Mouse (Mus musculus) MEL (cell line): Measurements from ENCODE around the gene Eml1. TPM values are rescaled to one million over a fixed set of nuclear protein-coding genes. Genes with fewer than 3 reads are reported as not detected.

Source experiments
- DNase-seq: peaks from one replicate; pipeline ENCODE4 v3.0.0; 2011; ENCODE audit warnings: low read depth, low spot score
- H3K27ac ChIP-seq: 2 replicates; pipeline ENCODE4 v1.5.1; 2012; ENCODE audit warnings: low read depth, mild to moderate bottlenecking, control low read depth, low read length, moderate library complexity; ENCODE audit not compliant: control insufficient read depth
- H3K27me3 ChIP-seq, 2 experiments: fragments of 150-350 bp in 1 of 2; sonication (generic) in 1 of 2; 2 replicates each; pipeline ENCODE4 v1.6.1; 2012; ENCODE audit warnings: low read length in 2 of 2, mild to moderate bottlenecking in 2 of 2, improper control_type of control experiment in 1 of 2, moderate library complexity in 1 of 2; ENCODE audit not compliant: insufficient read depth in 2 of 2, control insufficient read depth in 1 of 2
- H3K36me3 ChIP-seq, 2 experiments: 2 replicates each; pipeline ENCODE4 v1.6.1; 2012 to 2014; ENCODE audit warnings: low read length in 2 of 2, improper control_type of control experiment in 1 of 2, inconsistent platforms in 1 of 2, mild to moderate bottlenecking in 1 of 2; ENCODE audit not compliant: insufficient read depth in 2 of 2, control insufficient read depth in 1 of 2
- H3K4me1 ChIP-seq, 2 experiments: fragments of 150-350 bp in 1 of 2; sonication (generic) in 1 of 2; 2 replicates each; pipeline ENCODE4 v1.6.1; 2012; ENCODE audit warnings: low read length in 2 of 2, improper control_type of control experiment in 1 of 2, mild to moderate bottlenecking in 1 of 2; ENCODE audit not compliant: insufficient read depth in 2 of 2, control insufficient read depth in 1 of 2
- H3K4me3 ChIP-seq, 2 experiments: fragments of 150-350 bp in 1 of 2; sonication (generic) in 1 of 2; 2 replicates each; pipeline ENCODE4 v1.5.1; 2012; ENCODE audit warnings: low read depth in 2 of 2, low read length in 2 of 2, mild to moderate bottlenecking in 2 of 2, moderate library complexity in 2 of 2, control low read depth in 1 of 2, improper control_type of control experiment in 1 of 2; ENCODE audit not compliant: control insufficient read depth in 1 of 2, insufficient read depth in 1 of 2
- H3K79me2 ChIP-seq: 2 replicates; pipeline ENCODE4 v1.6.1; 2012; ENCODE audit warnings: mild to moderate bottlenecking, low read length, moderate library complexity; ENCODE audit not compliant: control insufficient read depth, poor library complexity, insufficient read depth
- H3K9ac ChIP-seq: 2 replicates; pipeline ENCODE4 v1.6.1; 2012; ENCODE audit warnings: low read depth, mild to moderate bottlenecking, control low read depth, low read length, moderate library complexity; ENCODE audit not compliant: control insufficient read depth, poor library complexity, severe bottlenecking
- H3K9me3 ChIP-seq: fragments of 150-350 bp; sonication (generic); replicated peaks from 2 replicates; pipeline ENCODE4 v1.6.1; 2012; ENCODE audit warnings: mild to moderate bottlenecking, low read length, improper control_type of control experiment, moderate library complexity; ENCODE audit not compliant: insufficient read depth
- BHLHE40 ChIP-seq: IDR thresholded peaks from 2 replicates; pipeline ENCODE4 v1.6.1; 2012; ENCODE audit warnings: low read depth, mild to moderate bottlenecking, inconsistent platforms, low read length, improper control_type of control experiment, borderline replicate concordance
- CHD2 ChIP-seq: IDR thresholded peaks from 2 replicates; pipeline ENCODE4 v1.6.1; 2011; ENCODE audit warnings: low read length, improper control_type of control experiment
- CTCF ChIP-seq, 3 experiments: IDR thresholded peaks in 2 of 3; conservative IDR thresholded peaks in 1 of 3; 2 replicates each; pipeline ENCODE4 v1.5.1; 2011 to 2012; ENCODE audit warnings: low read length in 3 of 3, low read depth in 2 of 3, mild to moderate bottlenecking in 2 of 3, improper control_type of control experiment in 1 of 3, inconsistent platforms in 1 of 3, mixed read lengths in 1 of 3, moderate library complexity in 1 of 3; ENCODE audit not compliant: control insufficient read depth in 1 of 3, insufficient read depth in 1 of 3, poor library complexity in 1 of 3, severe bottlenecking in 1 of 3
- E2F4 ChIP-seq: IDR thresholded peaks from 2 replicates; pipeline ENCODE4 v1.6.1; 2011; ENCODE audit warnings: low read depth, low read length, improper control_type of control experiment, borderline replicate concordance
- ETS1 ChIP-seq: IDR thresholded peaks from 2 replicates; pipeline ENCODE4 v1.6.1; 2012; ENCODE audit warnings: low read depth, mild to moderate bottlenecking, inconsistent platforms, low read length, improper control_type of control experiment, moderate library complexity
- GABPA ChIP-seq: IDR thresholded peaks from 2 replicates; pipeline ENCODE4 v1.6.1; 2012; ENCODE audit warnings: low read depth, mild to moderate bottlenecking, inconsistent platforms, low read length, improper control_type of control experiment, moderate library complexity
- GATA1 ChIP-seq: IDR thresholded peaks from 2 replicates; pipeline ENCODE4 v1.6.1; 2011; ENCODE audit warnings: low read depth, low read length, improper control_type of control experiment
- JUND ChIP-seq: IDR thresholded peaks from 2 replicates; pipeline ENCODE4 v1.6.1; 2011; ENCODE audit warnings: low read depth, mild to moderate bottlenecking, improper control_type of control experiment, low read length
- KAT2A ChIP-seq: conservative IDR thresholded peaks from 2 replicates; pipeline ENCODE4 v1.6.1; 2012; ENCODE audit warnings: low read depth, low read length, improper control_type of control experiment, inconsistent platforms
- MAZ ChIP-seq: IDR thresholded peaks from 2 replicates; pipeline ENCODE4 v1.6.1; 2012; ENCODE audit warnings: low read depth, mild to moderate bottlenecking, inconsistent platforms, low read length, improper control_type of control experiment
- MEF2A ChIP-seq: IDR thresholded peaks from 2 replicates; pipeline ENCODE4 v1.6.1; 2014; ENCODE audit warnings: low read depth, mild to moderate bottlenecking, inconsistent platforms, low read length, improper control_type of control experiment; ENCODE audit not compliant: poor library complexity, insufficient replicate concordance, severe bottlenecking; ENCODE audit errors: extremely low read depth
- MYB ChIP-seq: IDR thresholded peaks from 2 replicates; pipeline ENCODE4 v1.6.1; 2011; ENCODE audit warnings: mild to moderate bottlenecking, low read depth, low read length, improper control_type of control experiment
- MYC ChIP-seq: IDR thresholded peaks from 2 replicates; pipeline ENCODE4 v1.6.1; 2011; ENCODE audit warnings: low read depth, mild to moderate bottlenecking, low read length, improper control_type of control experiment, moderate library complexity
- NRF1 ChIP-seq: IDR thresholded peaks from 2 replicates; pipeline ENCODE4 v1.6.1; 2014; ENCODE audit warnings: low read depth, mild to moderate bottlenecking, inconsistent platforms, low read length, improper control_type of control experiment, moderate library complexity; ENCODE audit not compliant: poor library complexity, insufficient read depth, severe bottlenecking
- RAD21 ChIP-seq: IDR thresholded peaks from 2 replicates; pipeline ENCODE4 v1.6.1; 2011; ENCODE audit warnings: mild to moderate bottlenecking, low read depth, low read length, improper control_type of control experiment
- RCOR1 ChIP-seq: IDR thresholded peaks from 2 replicates; pipeline ENCODE4 v1.6.1; 2012; ENCODE audit warnings: low read depth, mild to moderate bottlenecking, inconsistent platforms, low read length, improper control_type of control experiment
- SMC3 ChIP-seq: IDR thresholded peaks from 2 replicates; pipeline ENCODE4 v1.6.1; 2011; ENCODE audit warnings: low read depth, low read length, improper control_type of control experiment
- TAL1 ChIP-seq: IDR thresholded peaks from 2 replicates; pipeline ENCODE4 v1.6.1; 2012; ENCODE audit warnings: mild to moderate bottlenecking, inconsistent platforms, low read length, moderate library complexity, mixed read lengths
- TCF12 ChIP-seq: IDR thresholded peaks from 2 replicates; pipeline ENCODE4 v1.6.1; 2014; ENCODE audit warnings: low read depth, mild to moderate bottlenecking, inconsistent platforms, low read length, improper control_type of control experiment, moderate library complexity
- UBTF ChIP-seq: IDR thresholded peaks from 2 replicates; pipeline ENCODE4 v1.6.1; 2012; ENCODE audit warnings: low read depth, mild to moderate bottlenecking, inconsistent platforms, low read length, improper control_type of control experiment, moderate library complexity, borderline replicate concordance; ENCODE audit not compliant: insufficient read depth
- USF1 ChIP-seq: IDR thresholded peaks from 2 replicates; pipeline ENCODE4 v1.6.1; 2014; ENCODE audit warnings: low read depth, mild to moderate bottlenecking, inconsistent platforms, low read length, improper control_type of control experiment, moderate library complexity
- ZKSCAN1 ChIP-seq: IDR thresholded peaks from 2 replicates; pipeline ENCODE4 v1.6.1; 2012; ENCODE audit warnings: low read depth, mild to moderate bottlenecking, inconsistent platforms, low read length, improper control_type of control experiment, moderate library complexity
- ZNF384 ChIP-seq: IDR thresholded peaks from 2 replicates; pipeline ENCODE4 v1.6.1; 2012; ENCODE audit warnings: low read depth, mild to moderate bottlenecking, inconsistent platforms, low read length, improper control_type of control experiment
- polyA plus RNA-seq, 2 experiments: library from polyadenylated mRNA; stranded (reverse) in 1 of 2; unstranded in 1 of 2; fragments of >175 nt in 1 of 2; fragments of >200 nt in 1 of 2; gene quantifications; 2 replicates each; pipeline versions ENCODE4 v1.2.1 to v1.2.4; 2012; ENCODE audit warnings: low replicate concordance in 2 of 2, low read depth in 1 of 2; ENCODE audit not compliant: insufficient read length in 2 of 2, insufficient read depth in 1 of 2, missing spikeins in 1 of 2
- total RNA-seq: library from RNA; depleted of rRNA; stranded (reverse); fragments of 300-350 nt; gene quantifications from 2 replicates; pipeline ENCODE4 v1.2.3, GENCODE M21; 2012

Gene Eml1
- total and polyA plus RNA-seq, 3 experiments, result not detected

- TF ChIP-seq TAL1, result no peak
- no peak for TF ChIP-seq ETS1
- no peak for TF ChIP-seq ZNF384
Measured at GRCm38 (mm10) chr12:108541088-108541487, 170.3 kb downstream of the Eml1 start (continued).

DNA sequence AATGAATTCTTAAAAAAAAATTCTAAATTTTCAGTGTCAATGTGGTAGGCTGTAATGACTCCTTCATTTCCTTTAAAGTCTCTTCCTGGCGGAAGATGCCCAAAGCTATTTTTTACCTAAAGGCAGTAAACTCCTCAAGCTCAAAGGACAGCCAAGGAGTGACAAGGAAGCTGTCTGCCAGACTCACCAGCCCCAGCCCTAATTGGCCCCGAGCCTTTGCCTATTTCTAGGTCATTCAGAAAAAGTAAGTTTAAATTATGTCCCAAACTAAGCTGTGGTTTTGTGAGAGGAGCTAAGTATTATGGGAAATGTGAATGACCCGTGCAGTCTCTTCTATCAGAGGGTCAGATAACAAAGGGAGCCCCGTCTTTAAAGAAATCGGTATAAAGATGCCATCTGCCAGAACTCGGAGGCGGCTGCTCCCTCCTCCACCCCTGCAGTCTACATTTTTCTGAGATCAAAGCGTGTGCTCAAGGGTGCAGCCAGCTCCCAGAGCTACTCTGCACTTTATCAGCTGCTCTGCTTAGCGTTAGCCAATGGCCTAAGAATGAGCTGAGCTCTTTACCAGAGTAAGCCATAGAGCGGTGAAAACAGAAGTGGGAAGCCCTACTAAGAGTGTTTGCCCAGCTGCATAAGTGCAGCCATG lies 175.9 kb downstream of the Eml1 start:
- no peaks in the 10 kb centered on the region for H3K27me3 ChIP-seq
- no peaks in the 10 kb centered on the region for H3K4me1 ChIP-seq
- TF ChIP-seq UBTF, result no peak
- TF ChIP-seq NRF1, result no peak
- no peak for TF ChIP-seq MYC
- TF ChIP-seq CHD2, result no peak
- TF ChIP-seq BHLHE40, result no peak
- no peak for TF ChIP-seq MYB
- TF ChIP-seq MAZ, result no peak
- no peak overlapping the region for H3K27ac ChIP-seq
- H3K79me2 ChIP-seq, result no peaks in the 10 kb centered on the region
- DNase-seq, result no peak
- no peak overlapping the region for H3K9ac ChIP-seq
- H3K36me3 ChIP-seq, result no peaks in the 10 kb centered on the region
- no peaks in the 10 kb centered on the region for H3K9me3 ChIP-seq
- no peak overlapping the region for H3K4me3 ChIP-seq

DNA sequence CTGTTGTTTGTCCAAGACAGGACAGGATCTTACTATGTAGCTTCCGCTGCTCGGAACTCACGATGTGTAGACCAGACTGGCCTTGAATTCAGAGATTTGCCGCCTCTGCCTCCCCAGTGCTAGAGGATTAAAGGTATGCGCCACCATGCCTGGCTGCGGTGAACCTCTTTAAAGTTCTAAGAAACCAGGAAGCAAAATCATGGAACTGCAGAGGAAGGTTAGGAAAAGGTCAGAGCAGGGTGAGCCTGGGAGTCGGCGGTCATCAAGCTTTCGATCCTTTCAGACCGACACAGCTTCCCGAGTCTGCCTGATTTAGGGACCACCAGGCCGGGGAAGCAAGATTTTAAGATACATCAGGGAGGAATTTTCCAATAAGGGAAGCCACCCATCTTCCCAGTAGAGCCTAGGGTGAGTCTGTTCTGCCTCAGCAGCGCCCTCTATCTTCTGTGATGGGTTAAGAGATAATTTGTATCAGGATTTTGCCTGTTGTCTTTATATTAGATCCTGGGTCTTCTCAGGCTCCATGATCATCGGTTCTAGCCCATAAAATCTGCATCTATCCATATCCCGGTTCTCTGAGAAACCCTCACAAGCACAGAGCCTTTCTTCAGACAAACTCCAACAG lies 176.6 kb downstream of the Eml1 start:
- no peaks in the 10 kb centered on the region for H3K36me3 ChIP-seq
- no peaks in the 10 kb centered on the region for H3K9me3 ChIP-seq
- no peaks in the 10 kb centered on the region for H3K4me1 ChIP-seq
- H3K27me3 ChIP-seq, result no peaks in the 10 kb centered on the region
- TF ChIP-seq RCOR1, result no peak
- no peak for TF ChIP-seq GATA1
- no peak for TF ChIP-seq ZNF384
- TF ChIP-seq MEF2A, result no peak
- TF ChIP-seq GABPA, result no peak
- TF ChIP-seq ZKSCAN1, result no peak
- TF ChIP-seq E2F4, result no peak
- no peak for TF ChIP-seq USF1
- TF ChIP-seq RAD21, result no peak
- TF ChIP-seq TCF12, result no peak
- TF ChIP-seq NRF1, result no peak
- TF ChIP-seq JUND, result no peak
- TF ChIP-seq CTCF (IDR thresholded peaks at IDR 0.05 in 2 of 3, conservative IDR thresholded peaks at IDR 0.05 in 1 of 3; ENCODE audit: control insufficient read depth in 1 of 3, insufficient read depth in 1 of 3, low read depth in 2 of 3, low read length in 3 of 3, poor library complexity in 1 of 3, severe bottlenecking in 1 of 3), result no peak
- TF ChIP-seq SMC3, result no peak
- no peak for TF ChIP-seq TAL1
- no peak for TF ChIP-seq MYC
- TF ChIP-seq MAZ, result no peak
- TF ChIP-seq KAT2A, result no peak
- H3K9ac ChIP-seq, result no peak overlapping the region
- no peak overlapping the region for H3K27ac ChIP-seq
- H3K4me3 ChIP-seq, result no peak overlapping the region
- H3K79me2 ChIP-seq, result no peaks in the 10 kb centered on the region
- DNase-seq, result no peak
